Mouse (Mus musculus) megakaryocyte-erythroid progenitor cell, adult 5-6 weeks (primary cell): Measurements from ENCODE around the gene Adamtsl2. TPM values are rescaled to one million over a fixed set of nuclear protein-coding genes. Genes with fewer than 3 reads are reported as not detected.
A peak's percentile ranks its signal among the peaks of the same experiment; 100 is the strongest.

Experiments
- ATAC-seq: replicated peaks from 2 replicates; pipeline ENCODE4 v1.8.0; 2016; ENCODE audit warnings: mild to moderate bottlenecking, inconsistent platforms; ENCODE audit not compliant: severe bottlenecking, poor library complexity, low FRiP score, low TSS enrichment
- total RNA-seq, 2 experiments: library from RNA; stranded (forward) in 1 of 2; stranded (reverse) in 1 of 2; fragments of 200-1000, 215-1000 nt in 1 of 2; fragments of >200 nt in 1 of 2; fragmentation: Nextera tagmentation in 1 of 2; gene quantifications; 2 replicates each; pipeline ENCODE4 v1.2.3; 2014 to 2017

Adamtsl2 gene
- total RNA-seq, 2 experiments from 2014 or later: not detected

DNA sequence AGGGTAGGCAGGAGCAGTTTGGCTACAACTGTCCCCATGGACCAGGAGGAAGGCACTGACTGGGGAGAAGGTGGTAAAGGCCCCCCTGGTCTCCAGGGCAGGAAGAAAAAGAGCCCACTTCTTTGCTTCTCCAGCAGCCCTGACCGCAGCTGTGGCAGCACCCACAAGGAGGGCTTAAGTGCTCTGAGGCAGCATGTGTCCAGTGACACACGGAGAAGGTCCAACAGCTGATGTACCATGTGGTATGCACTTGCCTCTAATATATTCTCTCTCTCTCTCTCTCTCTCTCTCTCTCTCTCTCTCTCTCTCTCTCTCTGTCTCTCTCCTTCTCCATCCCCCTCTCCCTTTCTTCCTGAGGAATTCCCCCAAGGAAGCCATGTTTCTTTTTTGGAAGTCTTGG, 7.2 kb upstream of the Adamtsl2 start, which contains the start of gene Mymk:
Mymk (minus strand) TSS at position 202 of the 400 bp plus-strand sequence.
- ATAC-seq: no peak

DNA sequence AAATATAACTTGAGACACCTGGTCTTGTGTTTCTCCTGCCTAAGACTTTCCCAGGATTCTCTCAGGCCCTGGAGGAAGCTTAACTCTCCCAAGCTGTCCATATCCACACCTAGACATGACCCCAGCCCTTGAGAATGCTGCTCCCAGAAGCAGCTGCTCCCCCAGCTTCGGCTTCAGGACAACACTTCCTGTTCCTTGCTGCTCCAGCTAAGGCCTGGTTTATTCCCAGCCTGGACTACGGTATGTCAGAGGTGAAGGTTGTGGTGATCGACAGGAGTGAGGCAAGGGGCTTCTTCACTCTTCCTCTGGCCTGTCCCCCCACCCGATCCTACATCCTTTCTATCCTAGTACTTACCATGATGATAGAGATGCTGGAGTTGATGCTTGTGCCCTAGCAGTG, 5.8 kb upstream of the Adamtsl2 start:
- ATAC-seq: no peak

DNA sequence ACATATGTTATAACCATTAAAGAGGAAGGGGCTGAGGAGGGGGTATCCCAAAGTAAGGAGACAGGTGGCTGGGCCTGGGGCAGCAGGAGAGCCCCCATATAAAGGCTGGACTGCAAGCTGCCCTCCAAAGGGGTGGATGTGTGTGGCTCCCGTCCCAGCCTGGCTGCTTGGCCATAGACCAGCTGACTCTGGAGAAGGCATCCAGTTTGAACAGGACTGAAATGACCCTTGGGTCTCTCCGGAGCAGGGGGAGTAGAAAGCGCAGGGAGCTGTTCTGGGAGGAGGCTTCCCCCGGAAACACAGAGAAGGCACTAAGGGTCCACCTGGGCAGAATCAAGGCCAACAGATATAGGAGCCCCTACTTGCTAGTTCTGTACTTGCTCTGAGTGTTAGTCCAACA, 4.4 kb upstream of the Adamtsl2 start:
- no peak for ATAC-seq

DNA sequence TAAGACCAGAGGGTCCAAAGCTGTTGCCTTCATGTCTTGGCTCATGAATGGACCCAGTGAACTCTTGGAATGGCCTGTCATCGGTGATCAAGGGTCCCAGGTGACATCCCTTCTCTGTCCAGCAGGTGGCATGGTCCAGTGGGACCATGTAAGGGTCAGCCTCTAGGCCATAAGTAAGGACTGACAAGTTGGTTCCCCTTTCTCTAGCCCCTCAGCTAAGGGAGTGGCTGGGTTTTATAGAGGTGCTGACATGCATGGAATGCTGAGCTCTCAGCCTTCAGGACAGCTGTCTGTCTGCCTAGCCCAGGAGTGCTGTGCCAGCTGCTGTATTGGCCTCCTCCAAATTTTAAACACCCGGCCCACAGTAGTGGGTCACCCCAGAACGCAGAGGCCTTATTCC, 3.7 kb upstream of the Adamtsl2 start:
- 0 out of 2 replicates have a peak, but pooled peaks have one; percentile 16 for ATAC-seq

DNA sequence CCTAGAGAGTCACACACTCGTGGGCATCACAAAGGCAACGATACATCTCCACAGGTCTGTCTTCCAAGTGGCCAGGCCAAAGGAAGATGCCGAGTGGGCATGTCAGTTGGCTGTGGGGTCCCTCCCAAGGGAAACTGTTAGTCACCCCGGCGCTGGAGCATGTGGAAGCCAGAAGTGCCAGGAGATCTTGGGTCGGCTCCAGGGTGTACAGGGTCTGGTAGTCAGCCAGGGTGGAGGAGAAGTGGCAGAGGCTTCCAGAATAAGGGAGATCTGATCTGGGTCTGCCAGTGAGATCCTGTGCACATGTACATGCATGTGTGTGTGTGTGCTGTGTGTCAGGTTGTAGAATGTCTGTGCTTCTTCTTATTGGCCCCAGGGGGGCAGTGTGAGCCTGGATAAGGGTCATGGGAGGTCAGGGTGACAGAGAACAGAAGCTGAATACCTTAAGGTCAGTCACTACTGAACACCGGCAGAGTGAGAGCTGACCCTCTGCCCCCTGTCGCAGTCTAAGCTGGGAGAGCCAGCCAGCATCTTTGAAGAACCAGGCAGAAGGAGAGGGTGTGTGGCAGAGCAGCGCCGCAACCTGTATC, 1.4 kb upstream of the Adamtsl2 start:
- ATAC-seq: no peak

DNA sequence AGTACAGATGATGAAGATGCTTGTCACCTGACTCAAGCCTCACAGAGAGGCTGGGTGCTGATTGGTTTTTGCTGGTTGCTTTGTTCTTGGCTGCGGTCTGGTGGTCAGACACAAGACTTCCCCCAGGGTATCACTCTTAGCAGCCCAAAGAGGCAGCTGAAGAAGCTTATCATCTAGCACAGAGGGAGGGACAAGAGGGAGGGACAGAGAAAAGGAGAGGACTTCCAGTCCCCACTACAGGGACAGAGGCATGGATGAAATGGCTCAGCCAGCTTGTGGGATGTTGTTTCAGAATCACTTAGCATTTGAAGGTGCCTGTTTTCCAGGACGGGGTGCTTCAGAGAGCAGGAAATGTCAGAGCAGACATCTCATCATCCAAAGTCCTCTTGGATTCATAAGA, 867 bp upstream of the Adamtsl2 start:
- no peak for ATAC-seq

DNA sequence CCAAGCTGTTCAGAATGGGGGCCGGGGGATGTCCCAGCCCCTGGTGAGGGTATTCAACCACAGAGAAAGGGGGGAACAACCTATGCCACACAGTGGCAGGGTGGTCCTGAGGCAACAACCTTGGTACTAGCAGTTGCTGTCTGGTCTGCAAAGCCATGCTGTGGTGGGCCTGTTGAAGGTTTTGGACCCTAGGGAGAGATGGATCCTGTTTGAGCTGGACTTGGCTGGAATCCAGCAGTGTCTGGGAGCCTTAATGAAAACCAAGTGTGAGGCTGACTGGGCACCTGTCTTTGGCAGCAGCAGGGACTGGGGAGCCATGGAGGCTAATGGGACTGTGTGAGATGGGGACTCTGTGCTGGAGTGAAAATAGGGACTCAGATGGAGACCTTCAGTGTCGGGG, 470 bp downstream of the Adamtsl2 start:
- no peak for ATAC-seq

DNA sequence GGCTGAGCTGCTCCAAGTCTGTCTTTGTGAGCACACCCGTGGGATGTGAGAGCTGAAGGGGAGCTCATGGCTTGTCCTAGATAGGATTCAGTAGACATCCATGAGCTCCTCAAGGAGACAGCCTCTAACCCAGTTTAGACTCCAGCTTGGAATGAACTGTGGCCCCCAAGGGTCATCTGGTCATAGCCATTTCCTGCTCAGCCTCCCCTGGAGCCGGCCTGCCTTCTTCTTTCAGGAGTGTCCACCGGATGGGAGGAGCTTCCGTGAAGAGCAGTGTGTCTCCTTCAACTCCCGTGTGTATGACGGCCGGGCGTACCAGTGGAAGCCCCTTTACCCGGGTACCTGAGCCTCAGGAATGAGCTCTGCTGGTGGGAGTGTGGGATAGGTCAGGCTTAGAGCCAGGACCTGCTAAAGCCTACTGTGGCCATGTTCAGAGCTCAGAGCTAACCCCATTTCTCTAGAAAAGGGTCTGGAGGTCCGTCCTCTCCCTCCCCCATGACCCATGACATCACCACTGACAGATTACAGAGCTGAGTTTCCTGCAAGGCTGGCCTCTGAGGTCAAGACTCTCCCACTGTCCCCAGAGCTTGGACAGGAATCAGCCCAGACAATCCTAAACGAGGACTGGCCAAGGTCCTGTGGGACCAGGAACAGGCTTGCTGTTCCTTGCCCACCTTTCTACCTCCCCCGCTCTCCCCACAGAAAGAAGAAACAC, 4.7 kb downstream of the Adamtsl2 start:
- ATAC-seq: no peak

DNA sequence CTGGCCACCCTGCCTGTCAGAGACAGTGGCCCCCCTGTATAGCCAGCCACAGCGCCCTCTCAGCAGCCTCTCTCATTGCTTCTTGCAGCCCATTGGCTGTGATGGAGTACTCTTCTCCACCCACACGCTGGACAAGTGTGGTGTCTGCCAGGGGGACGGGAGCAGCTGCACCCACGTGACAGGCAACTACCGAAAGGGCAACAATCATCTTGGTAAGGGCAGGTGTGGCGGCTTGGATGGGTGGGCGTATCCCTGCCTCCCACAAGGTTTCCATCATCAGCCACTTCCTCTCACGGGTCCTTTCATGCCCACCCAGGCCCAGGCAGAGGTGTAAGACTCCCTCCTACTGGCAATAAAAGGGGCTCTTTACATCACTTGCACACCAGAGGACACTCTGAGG, 5.8 kb downstream of the Adamtsl2 start:
- ATAC-seq: no peak

DNA sequence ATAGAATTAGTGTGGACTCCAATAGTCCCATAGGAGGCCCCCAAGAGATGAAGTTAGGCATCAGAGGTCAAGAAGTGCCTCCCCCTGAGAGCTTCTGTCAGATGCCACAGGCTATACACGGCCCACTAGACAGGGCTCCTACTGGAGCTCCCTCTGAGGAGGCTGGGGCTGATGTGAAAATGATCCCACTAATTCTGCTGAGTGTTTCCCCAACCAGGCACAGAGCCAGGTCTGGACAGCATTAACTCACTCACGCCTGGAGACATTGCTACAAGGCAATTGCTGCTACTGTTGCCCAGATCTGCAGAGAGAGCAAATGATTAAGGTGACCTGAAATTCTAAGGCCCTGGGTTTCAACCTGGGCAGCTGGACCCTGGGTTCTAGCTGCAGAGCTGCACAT, 6.6 kb downstream of the Adamtsl2 start:
- ATAC-seq: no peak

DNA sequence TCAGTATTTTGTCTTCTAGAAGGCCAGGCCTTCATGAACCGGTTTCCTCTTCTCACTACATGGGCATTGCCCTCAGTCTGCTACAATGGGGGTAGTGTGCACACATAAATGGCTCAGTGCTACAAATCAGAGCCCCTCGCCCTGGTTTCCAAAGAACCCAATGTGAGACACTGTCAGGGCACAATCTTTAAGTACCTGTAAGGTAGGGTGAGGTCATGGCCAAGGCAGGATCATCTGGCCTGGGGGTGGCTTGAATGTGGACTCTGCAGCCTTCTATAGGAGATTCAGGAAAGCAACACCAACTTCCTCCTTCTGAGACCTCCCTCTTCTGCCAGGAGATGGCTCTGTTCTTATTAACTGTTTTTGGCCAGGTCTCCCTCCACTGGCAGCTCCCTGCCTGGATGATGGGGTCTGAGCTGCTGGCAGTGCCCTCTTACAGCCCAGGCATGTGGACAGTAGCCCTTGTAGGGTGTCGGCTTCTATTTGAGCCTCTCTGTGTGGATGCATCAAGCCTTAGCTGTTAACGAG, 7.4 kb downstream of the Adamtsl2 start:
- no peak for ATAC-seq

DNA sequence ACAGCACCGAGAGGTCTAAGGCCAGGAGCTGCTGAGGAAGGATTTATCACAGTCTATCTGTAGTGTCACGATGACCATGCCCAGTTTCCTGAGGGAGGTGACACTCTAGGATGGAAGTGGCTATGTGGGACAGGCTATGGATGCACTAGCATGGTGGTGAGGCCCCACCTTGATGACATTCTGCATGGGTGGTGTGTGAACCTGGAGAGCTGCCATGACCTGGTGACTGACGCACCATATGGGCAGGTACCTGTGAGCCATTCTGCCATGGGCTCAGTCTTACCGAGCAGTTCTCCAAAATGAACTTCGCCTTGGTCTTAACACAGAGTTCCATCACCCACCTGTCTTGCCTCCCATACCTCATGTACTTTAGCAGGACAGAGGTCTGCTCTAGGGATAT, 8.4 kb downstream of the Adamtsl2 start:
- ATAC-seq: no peak

DNA sequence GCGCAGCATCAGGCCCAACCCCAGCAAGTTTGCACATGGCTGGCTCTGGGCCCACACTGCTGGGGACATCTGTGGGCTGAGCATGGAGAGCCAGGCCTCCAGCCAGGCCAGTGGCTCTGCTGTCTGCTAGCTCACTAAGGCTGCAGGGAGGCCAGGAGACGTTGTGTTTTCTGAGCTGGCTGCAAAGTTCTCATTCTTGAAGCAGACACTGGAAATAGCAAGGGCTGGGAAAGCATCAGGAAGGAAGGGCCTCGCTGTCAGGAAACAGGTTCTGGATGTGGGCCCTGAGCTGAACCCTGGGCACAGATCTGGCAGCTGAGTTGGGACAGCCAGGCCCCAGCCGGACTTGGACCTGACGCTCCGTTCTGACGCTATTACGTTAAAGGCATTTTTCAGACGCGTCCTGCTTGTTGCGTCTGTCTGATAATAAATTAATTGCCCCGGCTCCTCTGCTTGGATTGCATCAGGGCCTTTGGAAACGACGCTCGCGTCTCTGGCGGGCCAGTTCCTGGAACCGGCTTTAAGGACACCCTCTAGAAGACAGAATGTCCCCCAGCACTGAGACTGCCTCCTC, 9.0 kb downstream of the Adamtsl2 start:
- ATAC-seq: no peak

DNA sequence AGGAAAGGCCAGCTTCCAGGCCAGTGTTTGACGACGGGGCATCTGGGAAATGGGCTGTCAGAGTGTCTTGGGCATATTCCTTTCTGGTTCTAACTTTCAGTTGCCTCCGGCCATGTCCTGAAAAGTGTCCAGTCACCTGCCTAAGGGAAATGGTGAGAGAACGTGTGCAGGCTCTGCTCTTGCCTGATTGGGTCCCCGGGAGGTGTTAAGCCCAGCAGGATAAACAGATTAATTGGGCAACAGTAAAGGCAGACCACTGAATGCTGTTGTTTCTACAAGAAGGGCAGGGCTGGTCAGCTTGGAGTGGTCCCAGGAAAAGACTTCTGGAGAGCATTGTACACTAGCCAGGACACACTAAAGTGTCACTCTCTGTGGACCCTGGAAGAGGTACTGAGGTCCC, 9.5 kb downstream of the Adamtsl2 start:
- ATAC-seq: no peak

DNA sequence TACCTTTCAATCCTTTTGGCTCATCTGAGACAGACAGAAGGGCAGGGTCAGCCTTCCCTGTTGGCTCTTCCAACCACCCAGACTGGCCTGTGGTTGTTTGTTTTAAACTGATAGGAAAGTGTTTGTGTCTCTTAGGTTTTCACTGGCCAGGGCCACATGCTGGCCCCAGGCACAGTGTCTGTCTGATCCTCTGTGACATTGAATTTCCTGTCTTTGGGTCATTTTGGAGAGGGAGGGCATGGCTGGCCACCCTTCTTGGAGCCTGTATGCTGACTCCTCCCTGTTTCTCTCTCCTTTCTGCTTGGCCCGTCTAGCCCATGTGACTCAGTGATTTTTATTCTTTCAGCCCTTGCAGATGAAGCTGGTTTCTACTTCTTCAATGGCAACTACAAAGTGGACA, 10.1 kb downstream of the Adamtsl2 start:
- no peak for ATAC-seq

DNA sequence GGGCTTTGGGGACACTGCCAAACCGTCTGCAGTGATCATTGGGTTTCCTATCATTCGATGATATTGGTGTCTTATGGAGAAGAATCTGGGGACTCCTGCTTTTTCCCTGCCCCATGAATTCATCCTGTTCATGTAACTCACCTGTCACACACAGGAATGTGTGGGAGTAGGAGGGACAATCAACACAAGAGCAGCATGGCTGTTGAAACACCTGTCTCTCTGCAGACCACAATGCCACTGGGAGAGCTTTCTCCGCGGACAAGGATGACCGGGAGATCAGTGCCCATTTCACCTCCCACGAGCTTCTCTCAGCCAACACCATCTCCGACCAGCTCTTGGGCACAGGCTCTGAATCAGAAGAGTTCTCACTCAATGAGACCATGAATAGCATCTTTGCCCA, 16.0 kb downstream of the Adamtsl2 start:
- no peak for ATAC-seq

DNA sequence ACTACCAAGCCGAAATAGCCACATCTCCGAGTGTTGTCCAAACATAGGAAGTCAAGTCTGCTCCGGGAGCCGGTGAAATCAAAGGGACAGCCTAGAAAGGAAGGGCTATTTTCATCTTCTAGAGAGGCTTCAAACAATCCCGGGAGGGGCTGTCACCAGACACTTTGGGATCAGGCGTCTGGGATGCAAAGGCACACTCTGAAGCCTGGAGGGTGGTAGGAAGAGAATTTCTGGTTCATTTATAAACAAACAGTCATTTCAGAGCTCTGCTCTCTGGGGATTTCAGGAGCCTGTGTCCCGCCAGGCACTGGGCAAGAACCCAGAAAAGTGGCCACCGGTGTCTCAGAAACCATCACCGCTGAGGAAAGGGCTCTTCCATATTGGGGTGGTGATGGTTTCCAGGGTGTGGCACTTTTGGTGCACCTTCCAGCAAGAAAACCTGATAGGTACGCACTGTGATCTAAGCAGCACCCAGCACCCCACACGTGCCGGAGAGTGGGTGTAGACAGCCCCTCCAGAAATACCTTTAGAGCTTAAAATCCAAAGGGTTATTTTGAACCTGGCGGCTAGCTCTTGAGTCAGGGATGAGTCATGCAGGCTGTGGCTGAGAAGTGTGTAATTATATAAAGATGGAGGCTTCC, 17.3 kb downstream of the Adamtsl2 start:
- no peak for ATAC-seq

DNA sequence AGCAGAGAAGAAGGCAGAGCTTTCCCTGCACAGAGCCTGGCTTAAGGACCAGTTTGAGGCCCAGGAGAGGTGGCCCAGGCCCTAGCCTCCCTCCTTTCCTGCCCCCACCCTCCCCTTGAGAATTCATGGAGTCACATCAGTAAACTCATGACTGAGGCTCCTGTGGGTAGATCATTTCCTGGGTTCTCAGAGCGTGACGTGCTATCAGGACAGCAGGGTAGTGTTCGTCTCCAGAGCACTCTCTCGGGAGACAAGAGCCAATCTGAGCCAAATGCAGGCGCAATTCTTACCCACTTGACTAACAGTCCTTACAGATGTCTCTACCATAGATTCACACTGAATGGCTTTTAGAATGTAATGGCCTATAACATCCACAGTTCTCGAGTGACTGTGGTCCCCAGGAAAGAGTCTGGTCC, 18.1 kb downstream of the Adamtsl2 start:
- no peak for ATAC-seq

DNA sequence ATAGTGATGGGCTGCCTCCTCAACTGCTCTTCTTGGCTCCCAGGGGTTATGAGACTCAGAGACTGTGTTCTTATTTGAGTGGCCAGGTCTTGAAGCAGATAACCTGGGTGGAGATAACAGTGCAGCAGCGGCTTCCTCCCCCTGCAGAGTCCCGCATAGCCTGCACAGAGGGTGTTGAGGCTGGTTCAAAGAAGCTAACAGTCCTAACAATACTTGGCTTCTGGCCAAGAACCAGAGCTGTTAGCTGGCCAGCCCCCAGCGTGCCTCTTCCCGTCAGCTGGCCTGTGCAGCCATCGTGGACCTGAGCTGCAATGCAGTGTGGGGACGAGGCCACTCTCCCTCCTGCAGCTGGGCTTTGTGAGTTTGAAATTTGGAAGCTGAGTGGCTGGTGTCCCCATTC, 18.6 kb downstream of the Adamtsl2 start:
- ATAC-seq: no peak

DNA sequence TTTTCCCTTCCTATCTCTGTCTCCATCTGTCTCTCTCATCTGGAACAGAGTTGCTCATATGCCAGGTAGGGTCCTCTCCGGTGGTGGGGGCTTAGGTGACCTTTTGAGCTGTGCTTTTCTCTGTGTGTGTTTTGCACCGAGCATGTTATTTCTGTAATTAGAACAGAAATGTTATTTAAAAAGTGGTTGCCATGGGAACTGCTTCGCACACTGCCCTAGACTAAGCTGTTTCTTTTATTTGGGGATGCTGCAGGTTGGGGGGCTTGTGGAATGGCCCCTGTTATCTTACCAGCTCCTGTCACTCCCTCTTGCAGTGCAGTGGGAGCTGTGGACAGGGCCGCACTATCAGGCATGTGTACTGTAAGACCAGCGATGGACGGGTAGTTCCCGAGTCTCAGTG, 24.4 kb downstream of the Adamtsl2 start:
- no peak for ATAC-seq
